Mouse (Mus musculus) mature B cell (primary cell): ENCODE results near the gene Vipr1.

ENCODE experiments used
- in situ Hi-C: fragments of 300-500 bp; cut with MboI; formaldehyde crosslinking; loops from 2 replicates; pipeline ENCODE4 v1.14.3; 2019

Vipr1 gene

DNA sequence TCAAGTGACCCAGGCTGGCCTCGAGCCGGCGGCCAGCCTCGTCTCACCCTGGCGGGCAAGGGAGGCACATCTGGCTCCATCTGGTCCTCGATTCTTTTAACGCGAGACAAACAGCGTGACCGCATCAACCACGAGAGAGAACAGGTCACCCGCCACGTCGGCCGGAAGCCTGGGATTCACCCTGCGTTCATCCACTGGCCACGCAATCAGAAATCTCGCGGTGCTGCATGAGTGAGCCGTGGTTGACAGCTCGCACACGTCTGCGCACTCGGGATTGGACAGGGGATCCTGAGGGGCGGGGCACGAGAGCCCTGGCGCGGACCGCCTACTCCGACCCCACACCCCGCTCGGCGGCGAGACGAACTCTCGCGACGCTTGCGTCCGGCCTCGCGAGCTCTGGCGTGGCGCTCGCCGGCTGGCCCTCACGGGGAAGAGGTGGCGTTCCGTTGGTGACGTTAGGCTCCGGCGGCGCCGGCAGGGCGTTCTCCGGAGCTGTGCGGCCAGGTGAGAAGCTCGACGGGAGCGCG lies 76.3 kb downstream of the Vipr1 start, which contains the start of gene Nktr:
Gene Nktr, plus strand, starts transcription at position 378 of the 527 bp plus-strand sequence.
- in situ Hi-C loops = no loop called here

DNA sequence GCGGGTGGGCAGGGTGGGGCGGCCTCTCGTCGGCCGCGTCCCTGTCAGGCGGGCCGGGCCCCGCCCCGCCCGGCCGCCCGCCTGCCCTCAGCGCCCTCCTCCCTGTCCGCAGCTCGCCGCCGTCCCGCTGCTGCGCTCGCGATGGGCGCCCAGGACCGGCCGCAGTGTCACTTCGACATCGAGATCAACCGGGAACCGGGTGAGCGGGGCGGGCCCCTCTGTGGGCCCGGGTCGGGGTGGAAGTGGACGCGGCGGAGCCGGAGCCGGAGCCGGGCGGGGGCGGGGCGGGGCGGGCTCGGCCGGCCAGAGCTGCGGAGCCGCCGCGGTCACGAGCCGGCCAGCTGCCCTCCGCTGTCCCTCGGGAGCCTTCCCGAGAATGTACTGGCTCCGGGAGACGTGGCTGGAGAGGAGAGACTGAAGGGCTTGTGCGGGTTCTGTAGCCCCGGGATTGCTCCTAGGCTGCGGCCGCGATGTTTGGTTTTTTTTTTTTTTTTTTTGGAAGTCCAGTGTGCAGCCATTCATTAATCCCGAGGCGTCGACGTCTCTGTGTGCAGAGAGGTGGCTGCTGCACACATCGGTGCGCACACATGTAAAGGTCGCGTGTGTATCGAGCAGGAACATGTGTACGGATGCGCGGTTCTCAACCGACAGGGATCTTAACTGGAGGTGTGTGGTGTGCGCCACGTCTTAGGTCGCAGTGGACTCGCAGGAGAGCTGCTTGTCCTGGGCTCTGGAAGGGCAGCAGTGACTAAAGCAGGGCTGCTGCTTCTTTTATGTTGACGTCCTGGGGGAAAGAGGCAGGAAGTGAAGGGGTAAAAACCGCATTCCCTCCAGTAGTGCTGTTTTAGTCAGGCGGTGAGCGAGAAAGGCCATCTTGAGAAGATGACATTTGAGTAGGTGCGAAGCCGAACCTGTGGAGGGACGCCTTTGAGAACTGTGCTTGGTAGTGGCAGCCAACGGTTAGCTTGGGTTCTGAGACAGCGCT lies 77.1 kb downstream of the Vipr1 start:
- in situ Hi-C loops = no loop called here
